Mouse (Mus musculus) MEL (cell line): ENCODE measurements around the gene Tmem17. TPM values are rescaled to one million over a fixed set of nuclear protein-coding genes. Genes with fewer than 3 reads are reported as not detected.

Experiments
- DNase-seq: peaks from one replicate; pipeline ENCODE4 v3.0.0; 2011; ENCODE audit warnings: low read depth, low spot score
- H3K27ac ChIP-seq: 2 replicates; pipeline ENCODE4 v1.5.1; 2012; ENCODE audit warnings: low read depth, mild to moderate bottlenecking, control low read depth, low read length, moderate library complexity; ENCODE audit not compliant: control insufficient read depth
- H3K27me3 ChIP-seq, 2 experiments: fragments of 150-350 bp in 1 of 2; sonication (generic) in 1 of 2; 2 replicates each; pipeline ENCODE4 v1.6.1; 2012; ENCODE audit warnings: low read length in 2 of 2, mild to moderate bottlenecking in 2 of 2, improper control_type of control experiment in 1 of 2, moderate library complexity in 1 of 2; ENCODE audit not compliant: insufficient read depth in 2 of 2, control insufficient read depth in 1 of 2
- H3K36me3 ChIP-seq, 2 experiments: 2 replicates each; pipeline ENCODE4 v1.6.1; 2012 to 2014; ENCODE audit warnings: low read length in 2 of 2, improper control_type of control experiment in 1 of 2, inconsistent platforms in 1 of 2, mild to moderate bottlenecking in 1 of 2; ENCODE audit not compliant: insufficient read depth in 2 of 2, control insufficient read depth in 1 of 2
- H3K4me1 ChIP-seq, 2 experiments: fragments of 150-350 bp in 1 of 2; sonication (generic) in 1 of 2; 2 replicates each; pipeline ENCODE4 v1.6.1; 2012; ENCODE audit warnings: low read length in 2 of 2, improper control_type of control experiment in 1 of 2, mild to moderate bottlenecking in 1 of 2; ENCODE audit not compliant: insufficient read depth in 2 of 2, control insufficient read depth in 1 of 2
- H3K4me3 ChIP-seq, 2 experiments: fragments of 150-350 bp in 1 of 2; sonication (generic) in 1 of 2; 2 replicates each; pipeline ENCODE4 v1.5.1; 2012; ENCODE audit warnings: low read depth in 2 of 2, low read length in 2 of 2, mild to moderate bottlenecking in 2 of 2, moderate library complexity in 2 of 2, control low read depth in 1 of 2, improper control_type of control experiment in 1 of 2; ENCODE audit not compliant: control insufficient read depth in 1 of 2, insufficient read depth in 1 of 2
- H3K79me2 ChIP-seq: 2 replicates; pipeline ENCODE4 v1.6.1; 2012; ENCODE audit warnings: mild to moderate bottlenecking, low read length, moderate library complexity; ENCODE audit not compliant: control insufficient read depth, poor library complexity, insufficient read depth
- H3K9ac ChIP-seq: 2 replicates; pipeline ENCODE4 v1.6.1; 2012; ENCODE audit warnings: low read depth, mild to moderate bottlenecking, control low read depth, low read length, moderate library complexity; ENCODE audit not compliant: control insufficient read depth, poor library complexity, severe bottlenecking
- H3K9me3 ChIP-seq: fragments of 150-350 bp; sonication (generic); replicated peaks from 2 replicates; pipeline ENCODE4 v1.6.1; 2012; ENCODE audit warnings: mild to moderate bottlenecking, low read length, improper control_type of control experiment, moderate library complexity; ENCODE audit not compliant: insufficient read depth
- CHD1 ChIP-seq: IDR thresholded peaks from 2 replicates; pipeline ENCODE4 v1.6.1; 2012; ENCODE audit warnings: low read depth, mild to moderate bottlenecking, inconsistent platforms, low read length, improper control_type of control experiment
- CHD2 ChIP-seq: IDR thresholded peaks from 2 replicates; pipeline ENCODE4 v1.6.1; 2011; ENCODE audit warnings: low read length, improper control_type of control experiment
- CTCF ChIP-seq, 3 experiments: IDR thresholded peaks in 2 of 3; conservative IDR thresholded peaks in 1 of 3; 2 replicates each; pipeline ENCODE4 v1.5.1; 2011 to 2012; ENCODE audit warnings: low read length in 3 of 3, low read depth in 2 of 3, mild to moderate bottlenecking in 2 of 3, improper control_type of control experiment in 1 of 3, inconsistent platforms in 1 of 3, mixed read lengths in 1 of 3, moderate library complexity in 1 of 3; ENCODE audit not compliant: control insufficient read depth in 1 of 3, insufficient read depth in 1 of 3, poor library complexity in 1 of 3, severe bottlenecking in 1 of 3
- E2F4 ChIP-seq: IDR thresholded peaks from 2 replicates; pipeline ENCODE4 v1.6.1; 2011; ENCODE audit warnings: low read depth, low read length, improper control_type of control experiment, borderline replicate concordance
- ELF1 ChIP-seq: IDR thresholded peaks from 2 replicates; pipeline ENCODE4 v1.6.1; 2014; ENCODE audit warnings: low read depth, mild to moderate bottlenecking, inconsistent platforms, low read length, improper control_type of control experiment, moderate library complexity
- EP300 ChIP-seq, 2 experiments: IDR thresholded peaks; 2 replicates each; pipeline ENCODE4 v1.6.1; 2011; ENCODE audit warnings: improper control_type of control experiment in 2 of 2, low read length in 2 of 2, low read depth in 1 of 2, mild to moderate bottlenecking in 1 of 2
- ETS1 ChIP-seq: IDR thresholded peaks from 2 replicates; pipeline ENCODE4 v1.6.1; 2012; ENCODE audit warnings: low read depth, mild to moderate bottlenecking, inconsistent platforms, low read length, improper control_type of control experiment, moderate library complexity
- GATA1 ChIP-seq: IDR thresholded peaks from 2 replicates; pipeline ENCODE4 v1.6.1; 2011; ENCODE audit warnings: low read depth, low read length, improper control_type of control experiment
- HCFC1 ChIP-seq: IDR thresholded peaks from 2 replicates; pipeline ENCODE4 v1.6.1; 2012; ENCODE audit warnings: low read depth, mild to moderate bottlenecking, inconsistent platforms, low read length, improper control_type of control experiment, moderate library complexity
- KAT2A ChIP-seq: conservative IDR thresholded peaks from 2 replicates; pipeline ENCODE4 v1.6.1; 2012; ENCODE audit warnings: low read depth, low read length, improper control_type of control experiment, inconsistent platforms
- MAFK ChIP-seq: IDR thresholded peaks from 2 replicates; pipeline ENCODE4 v1.6.1; 2011; ENCODE audit warnings: low read depth, mild to moderate bottlenecking, low read length, improper control_type of control experiment, borderline replicate concordance
- MEF2A ChIP-seq: IDR thresholded peaks from 2 replicates; pipeline ENCODE4 v1.6.1; 2014; ENCODE audit warnings: low read depth, mild to moderate bottlenecking, inconsistent platforms, low read length, improper control_type of control experiment; ENCODE audit not compliant: poor library complexity, insufficient replicate concordance, severe bottlenecking; ENCODE audit errors: extremely low read depth
- MYB ChIP-seq: IDR thresholded peaks from 2 replicates; pipeline ENCODE4 v1.6.1; 2011; ENCODE audit warnings: mild to moderate bottlenecking, low read depth, low read length, improper control_type of control experiment
- NELFE ChIP-seq: IDR thresholded peaks from 2 replicates; pipeline ENCODE4 v1.6.1; 2011; ENCODE audit warnings: low read depth, low read length, improper control_type of control experiment
- POLR2AphosphoS5 ChIP-seq: IDR thresholded peaks from 2 replicates; pipeline ENCODE4 v1.6.1; 2012; ENCODE audit warnings: low read depth, borderline replicate concordance, mild to moderate bottlenecking, inconsistent platforms, low read length, moderate library complexity, mixed read lengths
- RCOR1 ChIP-seq: IDR thresholded peaks from 2 replicates; pipeline ENCODE4 v1.6.1; 2012; ENCODE audit warnings: low read depth, mild to moderate bottlenecking, inconsistent platforms, low read length, improper control_type of control experiment
- SIN3A ChIP-seq: IDR thresholded peaks from 2 replicates; pipeline ENCODE4 v1.6.1; 2012; ENCODE audit warnings: low read length, improper control_type of control experiment, inconsistent platforms
- SMC3 ChIP-seq: IDR thresholded peaks from 2 replicates; pipeline ENCODE4 v1.6.1; 2011; ENCODE audit warnings: low read depth, low read length, improper control_type of control experiment
- TAL1 ChIP-seq: IDR thresholded peaks from 2 replicates; pipeline ENCODE4 v1.6.1; 2012; ENCODE audit warnings: mild to moderate bottlenecking, inconsistent platforms, low read length, moderate library complexity, mixed read lengths
- TCF12 ChIP-seq: IDR thresholded peaks from 2 replicates; pipeline ENCODE4 v1.6.1; 2014; ENCODE audit warnings: low read depth, mild to moderate bottlenecking, inconsistent platforms, low read length, improper control_type of control experiment, moderate library complexity
- USF1 ChIP-seq: IDR thresholded peaks from 2 replicates; pipeline ENCODE4 v1.6.1; 2014; ENCODE audit warnings: low read depth, mild to moderate bottlenecking, inconsistent platforms, low read length, improper control_type of control experiment, moderate library complexity
- USF2 ChIP-seq, 2 experiments: IDR thresholded peaks; 2 replicates each; pipeline ENCODE4 v1.6.1; 2011 to 2012; ENCODE audit warnings: improper control_type of control experiment in 2 of 2, low read length in 2 of 2, borderline replicate concordance in 1 of 2, inconsistent platforms in 1 of 2, low read depth in 1 of 2, mild to moderate bottlenecking in 1 of 2; ENCODE audit not compliant: insufficient read depth in 1 of 2
- ZKSCAN1 ChIP-seq: IDR thresholded peaks from 2 replicates; pipeline ENCODE4 v1.6.1; 2012; ENCODE audit warnings: low read depth, mild to moderate bottlenecking, inconsistent platforms, low read length, improper control_type of control experiment, moderate library complexity
- ZNF384 ChIP-seq: IDR thresholded peaks from 2 replicates; pipeline ENCODE4 v1.6.1; 2012; ENCODE audit warnings: low read depth, mild to moderate bottlenecking, inconsistent platforms, low read length, improper control_type of control experiment
- polyA plus RNA-seq, 2 experiments: library from polyadenylated mRNA; stranded (reverse) in 1 of 2; unstranded in 1 of 2; fragments of >175 nt in 1 of 2; fragments of >200 nt in 1 of 2; gene quantifications; 2 replicates each; pipeline versions ENCODE4 v1.2.1 to v1.2.4; 2012; ENCODE audit warnings: low replicate concordance in 2 of 2, low read depth in 1 of 2; ENCODE audit not compliant: insufficient read length in 2 of 2, insufficient read depth in 1 of 2, missing spikeins in 1 of 2
- total RNA-seq: library from RNA; depleted of rRNA; stranded (reverse); fragments of 300-350 nt; gene quantifications from 2 replicates; pipeline ENCODE4 v1.2.3, GENCODE M21; 2012

The Tmem17 gene
- total and polyA plus RNA-seq, 3 experiments, result not detected

- Histone ChIP-seq H3K4me3 (no peak overlapping the region), H3K79me2 (no peaks in the 10 kb centered on the region), H3K36me3 (no peaks in the 10 kb centered on the region), H3K4me1 (no peaks in the 10 kb centered on the region), H3K27ac (no peak overlapping the region), H3K9me3 (no peaks in the 10 kb centered on the region), H3K27me3 (no peaks in the 10 kb centered on the region; a peak in 2 of 4 replicates), H3K9ac (no peak overlapping the region)
- TF ChIP-seq TCF12 (no peak), SMC3 (no peak), SIN3A (no peak), USF1 (no peak), RCOR1 (no peak), CHD2 (no peak), ELF1 (no peak), ZNF384 (no peak), NELFE (no peak), MAFK (no peak), GATA1 (no peak), HCFC1 (no peak), EP300 (IDR thresholded peaks at IDR 0.05; ENCODE audit: low read depth in 1 of 2, low read length in 2 of 2) (no peak)
- DNase-seq, result no peak
Observed at GRCm38 (mm10) chr11:22515061-22515460, 3.2 kb downstream of the Tmem17 start.

- TF ChIP-seq ETS1, result no peak
- TF ChIP-seq ZKSCAN1, result no peak
- no peak for TF ChIP-seq CHD1
- TF ChIP-seq SIN3A, result no peak
- no peak for TF ChIP-seq MAFK
- no peak for TF ChIP-seq EP300 (IDR thresholded peaks at IDR 0.05; ENCODE audit: low read depth in 1 of 2, low read length in 2 of 2)
- TF ChIP-seq USF2 (IDR thresholded peaks at IDR 0.05; ENCODE audit: borderline replicate concordance in 1 of 2, insufficient read depth in 1 of 2, low read depth in 1 of 2, low read length in 2 of 2), result no peak
- no peak for TF ChIP-seq MEF2A
- TF ChIP-seq POLR2AphosphoS5, result no peak
- TF ChIP-seq MYB, result no peak
- TF ChIP-seq TAL1, result no peak
- TF ChIP-seq CTCF (IDR thresholded peaks at IDR 0.05 in 2 of 3, conservative IDR thresholded peaks at IDR 0.05 in 1 of 3; ENCODE audit: control insufficient read depth in 1 of 3, insufficient read depth in 1 of 3, low read depth in 2 of 3, low read length in 3 of 3, poor library complexity in 1 of 3, severe bottlenecking in 1 of 3), result no peak
- no peak for TF ChIP-seq KAT2A
- no peak for TF ChIP-seq E2F4
- Histone ChIP-seq H3K9me3 (no peaks in the 10 kb centered on the region), H3K9ac (no peak overlapping the region), H3K36me3 (no peaks in the 10 kb centered on the region), H3K4me3 (no peak overlapping the region), H3K27ac (no peak overlapping the region), H3K27me3 (no peaks in the 10 kb centered on the region; a peak in 2 of 4 replicates), H3K79me2 (no peaks in the 10 kb centered on the region), H3K4me1 (no peaks in the 10 kb centered on the region)
- DNase-seq, result no peak
Observed at GRCm38 (mm10) chr11:22518445-22518844, 6.6 kb downstream of the Tmem17 start.
